Mouse (Mus musculus): ENCODE measurements around the gene Slc36a2.

GRCm38 (mm10) chr11:55187777-55188176 is 2.9 kb upstream of the Slc36a2 start:
- TF ChIP-seq EP300 (optimal IDR thresholded peaks at IDR 0.05) = no peak
- TF ChIP-seq CTCF (IDR thresholded peaks at IDR 0.05; ENCODE audit: low read depth) = no peak

Measured in stomach, postnatal 0 days (tissue).